Mouse (Mus musculus): Measurements from ENCODE around the gene Celsr1.

Celsr1 gene

DNA sequence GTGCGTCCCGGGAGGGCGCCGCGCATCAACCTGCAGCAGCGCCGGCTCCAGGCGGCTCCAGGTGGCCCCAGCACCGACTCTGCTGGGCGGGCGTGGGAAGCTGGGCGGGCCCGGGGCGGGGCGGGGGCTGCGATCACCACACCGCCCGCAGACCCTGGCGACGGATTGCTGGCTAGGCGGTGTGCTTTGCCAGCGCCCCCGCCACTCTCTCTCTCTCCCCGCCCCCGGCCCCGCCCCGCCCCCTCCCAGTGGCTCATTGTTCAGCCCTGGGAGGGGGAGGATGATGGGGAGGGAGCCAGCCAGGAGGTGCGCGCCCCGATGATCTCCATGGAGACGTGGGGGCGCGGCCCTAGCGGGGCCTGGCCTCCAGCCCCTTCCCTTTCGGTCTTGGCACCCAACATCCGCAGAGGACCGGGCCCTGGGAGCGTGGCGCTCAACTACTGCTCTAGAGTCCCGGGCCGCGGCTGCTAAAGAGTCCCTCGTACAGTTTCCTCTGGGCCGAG is 495 bp upstream of the Celsr1 start:
- peak; percentile 82 for DNase-seq

DNA sequence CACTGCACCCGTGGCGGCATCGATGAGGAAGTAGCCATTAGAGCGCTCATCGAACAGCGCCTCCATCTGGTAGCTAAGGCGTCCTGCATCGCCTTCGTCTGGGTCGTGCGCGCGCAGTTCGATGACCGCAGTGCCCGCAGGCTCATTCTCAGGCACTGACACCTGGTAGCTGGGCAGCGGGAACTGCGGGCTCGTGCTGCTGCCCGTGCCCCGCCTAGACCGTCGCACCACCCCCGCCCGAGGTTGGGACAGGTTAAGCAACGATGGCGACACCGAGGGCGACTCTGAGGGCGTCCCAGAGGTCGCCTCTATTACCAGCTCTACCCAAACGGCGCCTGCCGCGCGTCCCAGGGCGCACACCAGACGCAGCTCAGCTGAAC is 776 bp downstream of the Celsr1 start:
- peak; percentile 71 for DNase-seq

GRCm38 (mm10) chr15:86029981-86030380 is 3.6 kb downstream of the Celsr1 start:
- DNase-seq, result peak; percentile 25

GRCm38 (mm10) chr15:86027871-86028270 is 5.7 kb downstream of the Celsr1 start:
- DNase-seq, result peak; percentile 61

- peak; percentile 26 for DNase-seq
Measured at GRCm38 (mm10) chr15:86021971-86022370, 11.6 kb downstream of the Celsr1 start.

- DNase-seq, result no peak
Measured at GRCm38 (mm10) chr15:86021301-86021700, 12.3 kb downstream of the Celsr1 start.

- DNase-seq, result no peak
Measured at GRCm38 (mm10) chr15:86020008-86020407, 13.6 kb downstream of the Celsr1 start.

GRCm38 (mm10) chr15:86018753-86019512 is 14.6 kb downstream of the Celsr1 start:
- DNase-seq, result peak; percentile 41

- DNase-seq, result no peak
Measured at GRCm38 (mm10) chr15:86017336-86017735, 16.2 kb downstream of the Celsr1 start.

DNA sequence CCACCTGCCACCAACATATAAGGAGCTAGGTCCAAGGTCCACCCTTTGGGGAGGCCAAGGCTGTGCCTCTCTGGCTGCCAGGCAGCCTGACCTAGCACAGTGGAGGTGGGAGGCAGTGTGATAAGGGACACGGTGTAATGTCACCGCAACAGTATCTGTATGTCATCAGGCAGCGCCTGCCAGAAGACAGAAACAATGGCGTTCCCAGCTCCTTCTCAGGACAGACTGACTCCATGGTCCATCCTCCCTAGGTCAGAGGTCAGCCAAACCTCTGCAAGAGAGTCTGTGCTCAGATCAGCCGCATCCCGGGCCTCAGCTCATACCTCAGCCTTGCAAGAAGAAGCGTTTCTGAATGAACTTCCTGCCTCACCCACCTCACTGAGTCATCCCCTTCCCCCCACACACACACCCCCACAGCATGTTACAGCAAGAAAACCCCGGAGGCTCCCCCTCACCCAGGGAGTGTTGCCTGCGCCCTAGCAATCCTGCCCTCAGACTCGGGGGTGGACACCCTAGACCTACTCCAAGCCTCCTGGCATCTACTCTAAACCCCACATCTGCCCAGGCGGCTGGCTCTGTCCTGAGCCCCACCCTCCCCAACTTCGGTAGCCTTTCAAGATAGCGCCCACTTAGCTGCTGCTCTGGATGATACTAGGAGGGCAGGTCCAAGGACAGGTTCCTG is 17.6 kb downstream of the Celsr1 start:
- DNase-seq, result peak; percentile 56

DNA sequence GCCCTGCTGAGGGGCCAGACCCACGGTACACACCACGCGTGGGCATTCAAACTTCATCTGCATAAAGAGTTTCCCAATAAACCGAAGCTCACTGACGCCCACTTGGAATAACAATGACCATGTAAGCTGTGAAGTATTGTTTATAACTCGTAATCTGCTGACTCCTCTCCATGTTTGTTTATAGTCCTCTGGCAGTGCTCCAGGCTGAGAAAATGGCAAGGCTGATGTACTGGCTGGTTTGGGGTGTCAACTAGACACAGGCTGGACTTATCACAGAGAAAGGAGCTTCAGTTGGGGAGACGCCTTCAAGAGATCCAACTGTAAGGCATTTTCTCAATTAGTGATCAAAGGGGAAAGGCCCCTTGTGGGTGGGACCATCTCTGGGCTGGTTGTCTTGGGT is 18.6 kb downstream of the Celsr1 start:
- no peak for DNase-seq

DNA sequence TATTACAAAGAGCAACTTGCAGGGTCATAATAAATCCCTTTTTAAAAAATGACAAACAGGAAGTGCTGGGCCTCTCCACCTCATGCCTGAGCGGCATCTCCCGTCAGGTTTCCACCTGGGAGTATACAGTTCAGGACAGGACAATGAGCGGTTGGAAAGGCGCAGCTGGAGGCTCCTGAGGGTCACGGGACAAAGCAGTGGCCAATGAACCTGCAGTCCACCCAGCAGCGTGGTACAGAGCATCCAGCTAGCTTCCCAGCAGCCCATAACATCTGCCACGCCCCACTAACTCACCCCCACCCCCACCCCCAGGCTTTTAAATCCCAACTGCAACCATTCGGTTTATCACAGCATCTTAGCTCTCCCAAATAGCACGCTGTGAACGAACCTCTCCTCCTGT is 19.9 kb downstream of the Celsr1 start:
- DNase-seq, result no peak

DNA sequence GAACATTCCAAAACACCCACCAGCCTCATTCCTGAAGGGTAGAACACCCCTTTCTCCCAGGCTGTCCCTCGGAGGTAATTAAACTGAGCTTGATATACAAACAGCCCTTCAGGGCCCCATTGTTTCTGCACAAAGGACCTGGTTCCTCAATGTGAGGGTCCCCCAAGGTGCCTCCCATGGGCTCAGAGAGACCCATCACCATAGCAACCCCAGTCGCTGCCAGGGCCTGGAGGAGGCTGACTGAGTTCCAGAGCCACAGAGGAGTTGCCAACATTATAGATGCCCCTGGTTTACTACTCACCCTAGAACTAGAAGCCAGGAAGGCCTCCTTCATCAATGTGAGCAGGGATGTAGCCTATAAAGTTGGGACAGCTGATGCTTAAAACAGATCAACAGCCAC is 20.4 kb downstream of the Celsr1 start:
- DNase-seq, result no peak

DNA sequence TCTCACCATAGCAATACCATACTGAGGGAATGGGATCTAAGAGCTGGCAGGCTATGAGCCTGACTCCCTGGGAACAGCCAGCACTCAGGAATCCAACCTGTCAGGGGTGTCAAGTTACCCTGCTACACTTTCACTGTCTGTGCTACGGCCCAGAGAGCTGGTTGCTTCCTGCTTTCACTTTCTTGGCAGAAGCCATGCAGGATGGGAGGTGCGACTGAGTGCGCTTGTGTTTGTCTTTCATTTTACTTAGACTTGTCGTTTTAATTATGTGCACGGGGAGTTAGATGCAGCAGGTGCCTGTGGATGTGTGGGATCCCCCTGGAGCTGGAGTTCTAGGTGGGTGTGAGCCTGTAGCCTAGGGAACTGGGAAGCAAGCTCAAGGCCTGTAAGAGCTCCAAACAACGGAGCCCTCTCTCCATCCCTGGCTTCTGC is 25.9 kb downstream of the Celsr1 start:
- peak; percentile 61 for DNase-seq

DNA sequence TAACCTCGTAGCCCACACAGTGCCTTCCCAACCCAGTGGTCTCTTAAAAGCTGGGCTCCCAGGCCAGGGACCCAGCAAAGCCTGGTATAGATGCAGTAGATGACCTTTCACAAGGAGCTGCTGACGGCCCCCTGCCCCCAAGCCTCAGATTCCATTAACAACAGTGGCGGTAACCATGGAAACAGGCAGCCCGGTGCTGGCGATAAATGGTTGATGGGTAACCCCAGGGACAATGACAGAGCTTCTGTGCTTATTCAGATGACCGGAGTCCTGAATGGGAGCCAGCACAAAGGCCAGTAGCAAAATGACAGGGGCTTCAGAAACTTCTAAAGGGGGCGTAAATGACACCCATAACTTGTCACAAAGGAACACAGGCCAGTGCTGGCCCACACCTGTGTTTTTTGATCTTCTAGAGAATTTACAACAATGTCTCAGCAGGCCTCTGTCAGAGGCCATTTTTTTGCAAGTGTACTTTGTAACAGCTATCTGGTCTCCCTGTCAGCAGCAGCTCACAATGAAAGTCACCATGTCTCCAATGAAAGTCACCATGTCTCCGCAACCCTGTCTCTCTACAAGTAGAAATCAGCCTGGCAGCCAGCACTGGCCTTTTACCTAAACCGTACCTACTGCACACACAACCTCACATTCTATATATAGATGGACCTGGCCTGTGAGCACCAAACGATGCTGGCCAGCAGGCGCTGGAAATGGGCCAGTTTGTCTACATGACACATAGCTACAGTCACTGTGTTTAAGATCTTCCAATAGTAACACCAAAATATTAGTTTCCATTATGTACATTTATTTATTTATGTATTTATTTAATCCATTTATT is 27.7 kb downstream of the Celsr1 start:
- no peak for DNase-seq

- no peak for DNase-seq
Measured at GRCm38 (mm10) chr15:86004048-86004447, 29.5 kb downstream of the Celsr1 start.

DNA sequence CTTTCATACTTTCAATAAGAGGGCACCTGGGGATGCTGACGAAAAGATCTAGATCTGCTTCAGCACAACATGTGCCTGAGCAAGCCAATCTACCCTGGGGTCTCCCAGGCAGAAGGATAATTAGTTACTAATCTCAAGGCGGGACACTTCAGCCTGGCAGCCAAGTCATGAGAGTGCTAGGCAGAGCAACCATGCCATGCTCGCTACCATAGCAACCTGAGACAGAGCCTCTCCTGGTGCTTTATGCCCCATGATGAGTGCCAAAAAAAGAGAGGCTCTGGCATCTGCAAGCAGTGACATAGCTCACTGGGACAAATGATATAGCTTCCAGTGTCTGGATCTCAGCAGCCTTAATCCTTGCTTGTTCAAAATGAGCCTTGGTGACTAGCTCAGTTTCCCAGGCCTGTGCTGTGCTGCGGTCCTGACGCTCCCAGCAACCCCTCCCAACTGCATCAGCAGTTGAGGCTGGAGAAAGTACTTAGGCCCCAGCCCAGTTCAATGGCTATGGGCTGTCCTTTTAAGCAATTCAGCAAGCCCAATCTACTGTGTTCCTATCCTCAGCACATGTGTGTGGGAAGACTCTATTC is 32.8 kb downstream of the Celsr1 start:
- DNase-seq, result no peak

DNA sequence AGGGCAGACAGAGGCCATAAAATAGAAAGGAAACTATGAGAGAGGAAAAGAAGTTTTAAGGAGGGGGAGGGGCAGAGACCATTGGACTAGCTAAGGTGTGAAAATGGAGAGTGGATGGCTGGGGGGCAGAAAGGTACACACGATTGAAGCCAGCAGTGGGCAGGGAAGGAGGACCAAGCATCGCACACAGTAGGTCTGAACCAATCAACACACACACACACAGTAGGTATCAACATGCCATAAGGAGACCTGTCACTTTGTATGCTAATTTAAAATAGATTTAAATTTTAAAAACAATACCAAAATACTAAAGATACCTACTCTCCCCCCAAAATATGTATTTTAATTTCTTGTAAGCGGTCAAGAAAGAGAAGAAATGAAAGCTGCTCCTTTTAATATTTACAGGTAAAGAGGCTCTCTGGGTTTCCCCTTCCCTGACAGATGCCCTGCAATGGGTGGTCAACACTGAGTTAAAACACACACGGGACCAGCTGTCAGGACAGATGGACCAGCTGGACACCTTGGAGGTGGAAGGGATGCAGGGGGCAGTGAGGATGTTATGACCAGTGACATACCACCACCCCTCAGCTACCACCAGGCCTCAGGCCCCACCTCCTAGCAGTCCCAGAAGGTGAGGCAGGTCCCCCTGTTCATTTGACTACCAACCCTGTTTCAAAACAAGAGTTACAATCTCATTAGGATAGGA is 34.9 kb downstream of the Celsr1 start:
- DNase-seq, result no peak

DNA sequence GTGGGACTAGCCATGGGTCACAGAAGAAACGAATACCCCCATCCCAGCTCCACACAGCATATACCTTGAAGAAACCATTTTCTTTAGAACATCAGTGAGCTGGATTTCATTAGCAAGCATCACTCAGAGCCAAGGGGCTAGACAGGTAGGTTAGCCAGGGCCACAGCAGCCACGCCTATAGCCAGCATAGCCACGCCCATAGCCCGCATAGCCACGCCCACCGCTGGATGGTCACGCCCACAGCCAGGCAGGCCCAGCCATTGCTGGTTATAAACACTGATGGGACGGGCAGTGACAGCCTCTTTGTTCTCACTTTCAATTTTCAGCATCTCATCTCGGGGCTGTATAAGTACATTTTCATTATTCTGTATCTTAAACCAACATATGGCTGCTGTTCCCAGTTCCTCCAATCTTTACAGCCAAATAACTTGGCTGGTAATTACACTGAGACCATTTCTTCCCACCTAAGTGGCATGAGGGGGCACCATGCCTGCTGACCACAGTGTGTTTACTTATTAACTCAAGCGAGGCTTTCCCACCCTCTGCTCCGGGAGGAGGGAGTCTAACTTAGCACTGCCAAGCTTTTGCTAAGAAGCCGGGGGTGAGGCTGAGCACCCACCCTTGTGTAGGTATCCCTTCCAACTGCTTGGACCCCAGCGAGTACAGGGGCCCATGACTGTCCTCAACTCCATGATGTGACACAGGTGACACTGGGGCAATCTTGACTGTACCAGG is 37.4 kb downstream of the Celsr1 start:
- DNase-seq, result peak; percentile 59

GRCm38 (mm10) chr15:85994906-85995608 is 38.5 kb downstream of the Celsr1 start:
- no peak for DNase-seq
